Mouse (Mus musculus) lung, adult 2 months (tissue): ENCODE measurements around the gene Wdr18.

Experiments
- CTCF ChIP-seq: fragments of 200-500 bp; IDR thresholded peaks from 2 replicates; pipeline ENCODE4 v1.5.1; 2011; ENCODE audit warnings: mild to moderate bottlenecking, low read length, control low read depth; ENCODE audit not compliant: insufficient read depth
- POLR2A ChIP-seq: fragments of 200-500 bp; IDR thresholded peaks from 2 replicates; pipeline ENCODE4 v1.6.1; 2011; ENCODE audit warnings: low read depth, mild to moderate bottlenecking, control low read depth, low read length, borderline replicate concordance; ENCODE audit errors: extremely low read depth

GRCm38 (mm10) chr10:80017771-80018170 is 57.8 kb downstream of the Wdr18 start:
- no peak for TF ChIP-seq POLR2A
- no peak for TF ChIP-seq CTCF
